Mouse (Mus musculus): Measurements from ENCODE around the gene Dll3.

Gene Dll3

GRCm38 (mm10) chr7:28306216-28306615 lies 4.2 kb upstream of the Dll3 start:
- no peak for DNase-seq

GRCm38 (mm10) chr7:28305641-28306040 lies 3.6 kb upstream of the Dll3 start:
- no peak for DNase-seq

- DNase-seq = no peak
Observed at GRCm38 (mm10) chr7:28298837-28299625, 3.0 kb downstream of the Dll3 start.

GRCm38 (mm10) chr7:28294481-28294880 lies 7.6 kb downstream of the Dll3 start:
- DNase-seq = no peak

GRCm38 (mm10) chr7:28290638-28291590 lies 11.1 kb downstream of the Dll3 start, which contains the start of gene Selenov:
Selenov (minus strand) TSS chr7:28291186.
- DNase-seq = no peak

- DNase-seq = no peak
Observed at GRCm38 (mm10) chr7:28290165-28290564, 11.9 kb downstream of the Dll3 start.

GRCm38 (mm10) chr7:28280630-28281029 lies 21.4 kb downstream of the Dll3 start:
- DNase-seq = no peak

GRCm38 (mm10) chr7:28278279-28278652 lies 23.8 kb downstream of the Dll3 start:
- no peak for DNase-seq

- DNase-seq = peak; percentile 88 to 96
Observed at GRCm38 (mm10) chr7:28277615-28278278, 24.3 kb downstream of the Dll3 start, which contains the start of gene Eid2b. Eid2b (plus strand) TSS chr7:28277739.

- no peak for DNase-seq
Observed at GRCm38 (mm10) chr7:28277237-28277614, 24.8 kb downstream of the Dll3 start.

GRCm38 (mm10) chr7:28271761-28272160 lies 30.3 kb downstream of the Dll3 start:
- no peak for DNase-seq

- DNase-seq = no peak
Observed at GRCm38 (mm10) chr7:28269355-28269754, 32.7 kb downstream of the Dll3 start.

GRCm38 (mm10) chr7:28268576-28268975 lies 33.5 kb downstream of the Dll3 start:
- no peak for DNase-seq

GRCm38 (mm10) chr7:28268042-28268531 lies 34.0 kb downstream of the Dll3 start:
- DNase-seq = peak; percentile 14 to 40

- DNase-seq = peak; percentile 26 to 40
Observed at GRCm38 (mm10) chr7:28267129-28268041, 34.7 kb downstream of the Dll3 start, which contains the start of gene Eid2. Eid2 (plus strand) TSS chr7:28267881.

GRCm38 (mm10) chr7:28265391-28265790 lies 36.6 kb downstream of the Dll3 start:
- DNase-seq = no peak

GRCm38 (mm10) chr7:28263786-28264185 lies 38.3 kb downstream of the Dll3 start:
- peak in 1 of 2 experiments; percentile 46 for DNase-seq

- no peak for DNase-seq
Observed at GRCm38 (mm10) chr7:28262861-28263260, 39.2 kb downstream of the Dll3 start.

- no peak for DNase-seq
Observed at GRCm38 (mm10) chr7:28255476-28255875, 46.6 kb downstream of the Dll3 start.

- no peak for DNase-seq
Observed at GRCm38 (mm10) chr7:28254591-28254990, 47.4 kb downstream of the Dll3 start.

- no peak for DNase-seq
Observed at GRCm38 (mm10) chr7:28251976-28252375, 50.1 kb downstream of the Dll3 start.

GRCm38 (mm10) chr7:28248957-28249356 lies 53.1 kb downstream of the Dll3 start:
- DNase-seq = no peak

All from spleen, adult 18-20 months (tissue).